Mouse (Mus musculus): ENCODE results near the gene Fbxo41.

- TF ChIP-seq POLR2A (IDR thresholded peaks at IDR 0.05; ENCODE audit: low read depth, low read length) (no peak), CTCF (IDR thresholded peaks at IDR 0.05; ENCODE audit: extremely low read depth, insufficient read length, insufficient replicate concordance, low read depth, low read length) (no peak)
Measured at GRCm38 (mm10) chr6:85479979-85480378, 22.8 kb downstream of the Fbxo41 start.

Measured in small intestine, adult 2 months (tissue).